Mouse (Mus musculus): Measurements from ENCODE around the gene Cd84. TPM values are rescaled to one million over a fixed set of nuclear protein-coding genes. Genes with fewer than 3 reads are reported as not detected.

Cd84 gene
- total and polyA plus RNA-seq, 3 experiments = 12.7 to 24.3 (median 17.4) TPM

- dilution Hi-C loops (cut with MboI; ENCODE audit: extremely low pct_ligation_motif_present, extremely low pct_unique_long_range_greater_than_20kb, low sequenced_read_pairs) = no loop called here
Measured at GRCm38 (mm10) chr1:171848757-171849156, 9.3 kb downstream of the Cd84 start.

GRCm38 (mm10) chr1:171849454-171849853 is 10.0 kb downstream of the Cd84 start:
- Histone ChIP-seq H3K4me2 (ENCODE audit: insufficient read depth, low read depth, poor library complexity, severe bottlenecking) (no peak overlapping the region), H3K9ac (ENCODE audit: insufficient read depth, low read depth) (no peak overlapping the region), H3K4me1 (ENCODE audit: control insufficient read depth in 1 of 2, insufficient read depth in 2 of 2) (peaks cover 3 to 39% of the 10 kb centered on the region in 2 experiments; a peak in 2 of 4 replicates), H3K9me3 (replicated peaks; ENCODE audit: low read length) (no peaks in the 10 kb centered on the region), H3K4me3 (replicated peaks in 1 of 3; ENCODE audit: low read depth in 2 of 3, low read length in 2 of 3, poor library complexity in 1 of 3) (no peak overlapping the region), H3K36me3 (replicated peaks in 1 of 2; ENCODE audit: control insufficient read depth in 1 of 2, insufficient read depth in 1 of 2, low read length in 1 of 2) (peaks cover 7 to 61% of the 10 kb centered on the region in 2 experiments), H3K27me3 (replicated peaks) (no peaks in the 10 kb centered on the region), H3K27ac (ENCODE audit: insufficient read depth, low read depth) (no peak overlapping the region), H3K79me2 (replicated peaks; ENCODE audit: control insufficient read depth, extremely low read depth, insufficient read depth, poor library complexity, severe bottlenecking) (0 out of 2 replicates have a peak, but pooled peaks cover 3% of the 10 kb centered on the region)
- in situ Hi-C loops (cut with MboI; ENCODE audit: low pct_ligation_motif_present, low pct_unique_long_range_greater_than_20kb, low sequenced_read_pairs) = no loop called here
- dilution Hi-C loops (cut with MboI; ENCODE audit: extremely low pct_ligation_motif_present, extremely low pct_unique_long_range_greater_than_20kb, low sequenced_read_pairs) = no loop called here
- no peak for TF ChIP-seq JUN (IDR thresholded peaks at IDR 0.05; ENCODE audit: insufficient read depth, low read depth, low read length)
- no peak for TF ChIP-seq CHD1 (IDR thresholded peaks at IDR 0.05; ENCODE audit: low read depth, low read length)
- no peak for TF ChIP-seq CTCF (conservative IDR thresholded peaks at IDR 0.05 in 1 of 2, IDR thresholded peaks at IDR 0.05 in 1 of 2; ENCODE audit: low read depth in 2 of 2, low read length in 2 of 2)
- TF ChIP-seq ELF1 (IDR thresholded peaks at IDR 0.05; ENCODE audit: low read depth, low read length) = no peak
- no peak for TF ChIP-seq TBP (conservative IDR thresholded peaks at IDR 0.05; ENCODE audit: low read depth, low read length)
- TF ChIP-seq MAX (IDR thresholded peaks at IDR 0.05; ENCODE audit: low read length) = no peak
- TF ChIP-seq USF2 (conservative IDR thresholded peaks at IDR 0.05; ENCODE audit: low read depth, low read length) = no peak
- no peak for TF ChIP-seq RCOR1 (conservative IDR thresholded peaks at IDR 0.05; ENCODE audit: low read depth, low read length)
- no peak for TF ChIP-seq RAD21 (IDR thresholded peaks at IDR 0.05; ENCODE audit: low read depth, low read length)
- no peak for TF ChIP-seq JUND (conservative IDR thresholded peaks at IDR 0.05; ENCODE audit: low read depth, low read length)
- no peak for TF ChIP-seq USF1 (IDR thresholded peaks at IDR 0.05; ENCODE audit: low read depth, low read length)
- no peak for TF ChIP-seq ZKSCAN1 (IDR thresholded peaks at IDR 0.05; ENCODE audit: borderline replicate concordance, low read depth, low read length)
- no peak for DNase-seq (ENCODE audit: extremely low read depth)

More at GRCm38 (mm10) chr1:171848757-171849156, 9.3 kb downstream of the Cd84 start:
- DNase-seq (ENCODE audit: extremely low read depth) = peak; percentile 39
- in situ Hi-C loops (cut with MboI; ENCODE audit: low pct_ligation_motif_present, low pct_unique_long_range_greater_than_20kb, low sequenced_read_pairs) = no loop called here
- Histone ChIP-seq H3K9ac (ENCODE audit: insufficient read depth, low read depth) (no peak overlapping the region), H3K4me1 (ENCODE audit: control insufficient read depth in 1 of 2, insufficient read depth in 2 of 2) (peaks cover 3 to 46% of the 10 kb centered on the region in 2 experiments; a peak in 2 of 4 replicates), H3K79me2 (replicated peaks; ENCODE audit: control insufficient read depth, extremely low read depth, insufficient read depth, poor library complexity, severe bottlenecking) (peaks cover 3% of the 10 kb centered on the region; the same call in 1 of the 2 replicates), H3K36me3 (replicated peaks in 1 of 2; ENCODE audit: control insufficient read depth in 1 of 2, insufficient read depth in 1 of 2, low read length in 1 of 2) (peaks cover 7 to 66% of the 10 kb centered on the region in 2 experiments), H3K9me3 (replicated peaks; ENCODE audit: low read length) (no peaks in the 10 kb centered on the region), H3K4me3 (replicated peaks in 1 of 3; ENCODE audit: low read depth in 2 of 3, low read length in 2 of 3, poor library complexity in 1 of 3) (no peak overlapping the region), H3K27ac (ENCODE audit: insufficient read depth, low read depth) (no peak overlapping the region), H3K4me2 (ENCODE audit: insufficient read depth, low read depth, poor library complexity, severe bottlenecking) (no peak overlapping the region), H3K27me3 (replicated peaks) (no peaks in the 10 kb centered on the region)
- peak; percentile 72 for TF ChIP-seq BHLHE40 (IDR thresholded peaks at IDR 0.05; ENCODE audit: low read depth, low read length)
- no peak for TF ChIP-seq USF1 (IDR thresholded peaks at IDR 0.05; ENCODE audit: low read depth, low read length)
- no peak for TF ChIP-seq MEF2A (IDR thresholded peaks at IDR 0.05; ENCODE audit: borderline replicate concordance, low read depth, low read length)
- no peak for TF ChIP-seq POLR2AphosphoS2 (IDR thresholded peaks at IDR 0.05; ENCODE audit: low read depth, low read length)
- 0 out of 2 replicates have a peak, but pooled peaks have one; percentile 14 for TF ChIP-seq EP300 (IDR thresholded peaks at IDR 0.05; ENCODE audit: low read length)
